Mouse (Mus musculus) hindbrain, embryonic 10.5 days (tissue): ENCODE measurements around the gene Ston1. TPM values are rescaled to one million over a fixed set of nuclear protein-coding genes. Genes with fewer than 3 reads are reported as not detected.

Source experiments
- DNase-seq: peaks from one replicate; pipeline ENCODE4 v3.0.0-alpha.2; 2017; ENCODE audit warnings: low spot score
- H3K27ac ChIP-seq: fragments of 300-500 bp; sonication (generic); 2 replicates; pipeline ENCODE4 v1.5.1; 2016; ENCODE audit warnings: mild to moderate bottlenecking, moderate library complexity
- H3K27me3 ChIP-seq: fragments of 300-500 bp; sonication (generic); 2 replicates; pipeline ENCODE4 v1.6.1; 2016; ENCODE audit warnings: mild to moderate bottlenecking; ENCODE audit not compliant: poor library complexity, insufficient read depth, severe bottlenecking
- H3K36me3 ChIP-seq: fragments of 300-500 bp; sonication (generic); 2 replicates; pipeline ENCODE4 v1.6.1; 2016; ENCODE audit warnings: mild to moderate bottlenecking, moderate library complexity
- H3K4me1 ChIP-seq: fragments of 300-500 bp; sonication (generic); replicated peaks from 2 replicates; pipeline ENCODE4 v1.6.1; 2016; ENCODE audit warnings: mild to moderate bottlenecking
- H3K4me3 ChIP-seq: fragments of 300-500 bp; sonication (generic); 2 replicates; pipeline ENCODE4 v1.5.1; 2016; ENCODE audit warnings: mild to moderate bottlenecking, moderate library complexity
- H3K9me3 ChIP-seq: fragments of 300-500 bp; sonication (generic); 2 replicates; pipeline ENCODE4 v1.6.1; 2016; ENCODE audit warnings: mild to moderate bottlenecking, moderate library complexity
- WGBS: fragments of 180-500 bp; shearing (Covaris S2); methylation state at CpG from one replicate; pipeline ENCODE4 v1.1.7; 2016; 5-methylcytosine and 5-hydroxymethylcytosine counted together
- polyA plus RNA-seq: library from polyadenylated mRNA; unstranded; fragments of >200 nt; fragmentation: Nextera tagmentation; extraction: Ambion mirVana; gene quantifications from 2 replicates; pipeline ENCODE4 v1.2.1, GENCODE M21; 2016

Gene Ston1
- polyA plus RNA-seq, 1 experiment from 2014 or later, result 1.4 TPM

GRCm38 (mm10) chr17:88596544-88597221 lies 801 bp upstream of the Ston1 start:
- peaks cover 29% of the 10 kb centered on the region for H3K4me1 ChIP-seq
- no peaks in the 10 kb centered on the region for H3K36me3 ChIP-seq
- peak overlapping the region; percentile 66 for H3K4me3 ChIP-seq
- no peaks in the 10 kb centered on the region for H3K9me3 ChIP-seq
- WGBS, result 28% methylated on average over 16 of the region's 16 CpGs
- H3K27me3 ChIP-seq, result no peaks in the 10 kb centered on the region
- no peak for DNase-seq
- peak overlapping the region; percentile 90 for H3K27ac ChIP-seq

GRCm38 (mm10) chr17:88598056-88598420 lies 554 bp downstream of the Ston1 start:
- WGBS, result 11% methylated on average over 5 of the region's 5 CpGs
- no peaks in the 10 kb centered on the region for H3K36me3 ChIP-seq
- H3K4me1 ChIP-seq, result peaks cover 29% of the 10 kb centered on the region
- DNase-seq, result no peak
- no peaks in the 10 kb centered on the region for H3K27me3 ChIP-seq
- H3K27ac ChIP-seq, result peak overlapping the region; percentile 90
- H3K4me3 ChIP-seq, result peak overlapping the region; percentile 66
- H3K9me3 ChIP-seq, result no peaks in the 10 kb centered on the region

DNA sequence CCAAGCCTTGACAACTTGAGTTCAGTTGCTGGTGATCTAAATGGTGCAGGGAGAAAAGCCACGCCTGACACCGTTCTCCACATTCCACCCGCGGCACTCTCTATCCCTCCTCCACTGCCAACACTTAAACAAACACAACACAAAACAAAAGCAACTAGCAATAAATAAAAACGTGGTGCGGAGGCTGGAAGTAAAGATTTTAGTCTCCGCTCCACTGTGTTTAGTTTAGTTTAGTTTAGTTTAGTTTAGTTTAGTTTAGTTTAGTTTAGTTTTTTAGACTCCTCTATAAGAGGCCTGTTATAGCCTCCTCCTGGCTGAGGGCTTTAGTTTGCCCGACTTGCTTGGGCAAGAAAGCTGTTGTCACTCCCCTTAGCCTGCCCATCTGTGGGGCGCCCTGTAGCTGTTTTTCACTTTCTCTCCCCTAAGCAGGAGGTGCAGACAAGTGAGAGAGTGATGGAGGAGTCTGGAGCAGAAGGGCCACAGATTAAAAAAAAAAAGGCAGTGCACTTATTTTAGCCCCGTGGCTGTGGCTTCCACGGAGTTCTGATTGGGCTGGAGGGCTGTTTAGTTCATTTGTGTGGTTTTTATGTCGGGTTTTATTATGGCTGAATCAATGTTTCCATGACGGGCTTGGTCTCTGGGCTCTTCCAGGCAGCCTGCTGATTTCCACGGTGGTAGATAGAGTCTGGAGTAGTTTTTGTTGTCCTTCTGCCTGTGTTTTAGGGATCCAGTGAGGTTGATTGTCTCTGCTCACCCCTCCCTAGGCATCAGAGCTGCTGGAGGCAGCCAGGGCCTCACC lies 1.3 kb downstream of the Ston1 start:
- no peaks in the 10 kb centered on the region for H3K9me3 ChIP-seq
- peak overlapping the region; percentile 66 for H3K4me3 ChIP-seq
- DNase-seq, result peak; percentile 10
- H3K36me3 ChIP-seq, result no peaks in the 10 kb centered on the region
- peak overlapping the region; percentile 67 for H3K27ac ChIP-seq
- H3K4me1 ChIP-seq, result peaks cover 29% of the 10 kb centered on the region
- 21% methylated on average over 14 of the region's 14 CpGs for WGBS
- no peaks in the 10 kb centered on the region for H3K27me3 ChIP-seq

DNA sequence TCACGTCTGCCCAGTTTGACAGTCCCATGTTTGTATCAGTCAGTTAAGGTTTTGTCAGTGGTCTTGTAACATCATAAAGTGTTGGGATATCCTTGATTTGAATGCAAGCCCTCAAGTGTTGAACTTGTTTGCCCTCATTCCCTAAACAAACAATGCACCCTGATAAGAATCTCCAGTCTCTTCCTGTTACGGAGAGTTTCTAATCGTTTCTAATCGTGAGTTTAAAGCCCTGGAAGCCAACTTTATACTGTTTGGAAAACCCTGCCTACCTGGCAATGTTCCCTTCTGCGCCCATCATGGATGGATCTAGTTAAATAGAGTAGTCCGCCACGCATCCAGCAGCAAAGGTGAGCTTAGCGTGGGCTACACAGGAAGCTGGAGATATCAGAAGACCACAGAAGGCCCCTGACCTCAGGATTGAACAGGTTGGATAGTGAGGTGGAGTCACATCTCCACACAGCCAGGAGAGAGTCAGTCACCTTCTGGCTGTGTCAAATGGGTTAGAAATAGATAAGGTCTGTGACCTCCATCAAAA lies 3.1 kb downstream of the Ston1 start:
- H3K36me3 ChIP-seq, result no peaks in the 10 kb centered on the region
- DNase-seq, result no peak
- H3K27ac ChIP-seq, result no peak overlapping the region
- H3K4me3 ChIP-seq, result no peak overlapping the region
- 86% methylated on average over 8 of the region's 8 CpGs for WGBS
- H3K27me3 ChIP-seq, result no peaks in the 10 kb centered on the region
- H3K9me3 ChIP-seq, result no peaks in the 10 kb centered on the region
- peaks cover 29% of the 10 kb centered on the region for H3K4me1 ChIP-seq

GRCm38 (mm10) chr17:88603943-88604342 lies 6.5 kb downstream of the Ston1 start:
- H3K4me3 ChIP-seq, result no peak overlapping the region
- no peak for DNase-seq
- H3K4me1 ChIP-seq, result peaks cover 5% of the 10 kb centered on the region
- WGBS, result 90% methylated on average over 11 of the region's 11 CpGs
- H3K36me3 ChIP-seq, result no peaks in the 10 kb centered on the region
- no peaks in the 10 kb centered on the region for H3K9me3 ChIP-seq
- no peaks in the 10 kb centered on the region for H3K27me3 ChIP-seq
- no peak overlapping the region for H3K27ac ChIP-seq

DNA sequence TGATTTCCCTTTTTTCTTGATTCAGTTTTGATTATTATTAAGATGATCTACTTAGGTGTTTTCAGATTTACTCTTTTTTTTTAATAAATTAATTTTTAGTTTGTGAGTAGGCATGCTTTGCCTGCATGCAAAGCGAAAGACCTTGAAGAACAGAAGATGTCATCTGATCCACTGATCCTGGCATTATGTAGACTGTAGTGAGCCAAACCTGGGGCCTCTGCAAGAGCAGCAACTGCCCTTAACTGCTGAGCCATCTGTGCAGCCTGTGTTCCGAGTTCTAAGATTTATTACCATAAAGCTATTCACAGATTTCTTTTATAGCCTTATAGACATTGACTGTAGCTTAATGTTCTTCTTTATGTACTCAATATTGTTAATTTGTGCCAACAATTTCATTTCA lies 8.6 kb downstream of the Ston1 start:
- no peak for DNase-seq
- WGBS, result 92% methylated on average over 2 of the region's 2 CpGs
- H3K4me3 ChIP-seq, result no peak overlapping the region
- H3K27me3 ChIP-seq, result no peaks in the 10 kb centered on the region
- no peaks in the 10 kb centered on the region; the same call in 1 of the 2 replicates for H3K4me1 ChIP-seq
- no peaks in the 10 kb centered on the region for H3K9me3 ChIP-seq
- no peaks in the 10 kb centered on the region for H3K36me3 ChIP-seq
- H3K27ac ChIP-seq, result no peak overlapping the region

- 78% methylated on average over 15 of the region's 15 CpGs for WGBS
- no peaks in the 10 kb centered on the region for H3K36me3 ChIP-seq
- DNase-seq, result no peak
- H3K4me3 ChIP-seq, result no peak overlapping the region
- no peaks in the 10 kb centered on the region for H3K9me3 ChIP-seq
- peaks cover 3% of the 10 kb centered on the region for H3K4me1 ChIP-seq
- H3K27ac ChIP-seq, result no peak overlapping the region
- no peaks in the 10 kb centered on the region for H3K27me3 ChIP-seq
These were observed 11.9 kb downstream of the Ston1 start for GRCm38 (mm10) chr17:88609361-88609760.

DNA sequence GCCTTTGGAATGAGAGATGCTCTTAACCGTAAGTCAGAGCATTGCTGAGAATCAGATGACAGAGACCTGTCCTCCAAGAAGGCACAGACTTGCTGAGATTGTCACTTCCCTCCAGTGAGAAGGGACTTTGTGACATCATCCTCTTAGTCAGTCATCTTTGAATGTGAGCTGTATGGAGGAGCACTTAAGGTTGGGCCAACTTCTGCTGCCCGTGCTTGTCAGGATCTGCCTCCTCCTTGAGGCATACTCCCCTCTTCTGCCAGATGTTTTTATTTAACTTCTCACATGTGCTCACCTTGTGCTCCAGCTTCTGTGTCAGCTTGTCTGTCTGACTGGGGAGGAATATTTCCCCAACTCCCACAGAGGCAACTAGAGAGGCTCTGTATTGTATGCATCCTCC lies 13.6 kb downstream of the Ston1 start:
- H3K27ac ChIP-seq, result no peak overlapping the region
- no peaks in the 10 kb centered on the region for H3K9me3 ChIP-seq
- peaks cover 3% of the 10 kb centered on the region for H3K4me1 ChIP-seq
- no peaks in the 10 kb centered on the region for H3K27me3 ChIP-seq
- DNase-seq, result no peak
- 68% methylated on average over 2 of the region's 2 CpGs for WGBS
- H3K4me3 ChIP-seq, result no peak overlapping the region
- H3K36me3 ChIP-seq, result no peaks in the 10 kb centered on the region

DNA sequence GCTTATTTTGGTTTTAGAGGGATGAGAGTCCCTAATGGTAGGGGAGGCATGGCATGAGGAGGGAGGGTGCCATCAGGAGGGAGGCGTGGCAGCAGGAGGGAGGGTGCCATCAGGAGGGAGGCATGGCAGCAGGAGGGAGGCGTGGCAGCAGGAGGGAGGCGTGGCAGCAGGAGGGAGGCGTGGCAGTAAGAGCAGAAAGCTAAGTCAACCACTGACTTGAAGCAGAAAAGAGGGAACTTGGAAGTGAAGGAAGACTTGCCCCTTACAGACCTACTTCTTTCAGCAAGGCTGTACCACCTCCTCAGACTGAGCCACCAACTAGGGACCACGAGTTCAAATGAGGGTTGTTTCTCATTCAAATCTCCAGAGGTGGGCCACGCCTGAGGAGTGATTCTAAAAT lies 15.7 kb downstream of the Ston1 start:
- Histone ChIP-seq H3K27me3 (no peaks in the 10 kb centered on the region), H3K36me3 (no peaks in the 10 kb centered on the region), H3K4me3 (no peak overlapping the region), H3K4me1 (peaks cover 3% of the 10 kb centered on the region), H3K27ac (no peak overlapping the region), H3K9me3 (no peaks in the 10 kb centered on the region)
- DNase-seq, result no peak
- 61% methylated on average over 6 of the region's 6 CpGs for WGBS

GRCm38 (mm10) chr17:88613721-88614120 lies 16.2 kb downstream of the Ston1 start:
- H3K27me3 ChIP-seq, result no peaks in the 10 kb centered on the region

DNA sequence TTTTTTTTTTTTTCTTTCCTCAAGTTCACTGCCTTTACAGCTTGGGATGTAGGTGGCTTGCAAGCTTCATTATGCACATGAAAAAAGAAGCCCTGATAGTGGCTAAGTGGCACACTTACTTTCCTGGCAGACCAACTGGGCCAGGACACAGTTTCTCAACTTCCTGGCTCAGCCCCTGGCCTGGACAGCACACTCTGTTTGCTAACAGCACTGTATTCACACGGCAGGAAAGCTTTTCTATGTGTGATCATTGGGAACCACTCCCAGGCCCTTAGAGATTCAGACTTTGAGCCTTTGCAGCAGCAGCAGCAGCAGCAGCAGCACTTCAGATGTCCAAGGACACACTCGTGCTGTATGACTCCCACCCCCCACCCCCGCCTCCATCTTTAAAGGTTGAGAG lies 16.8 kb downstream of the Ston1 start:
- no peaks in the 10 kb centered on the region for H3K36me3 ChIP-seq
- no peak overlapping the region for H3K4me3 ChIP-seq
- peaks cover 3% of the 10 kb centered on the region for H3K4me1 ChIP-seq
- H3K9me3 ChIP-seq, result no peaks in the 10 kb centered on the region
- no peak overlapping the region for H3K27ac ChIP-seq
- WGBS, result 70% methylated on average over 3 of the region's 3 CpGs
- no peaks in the 10 kb centered on the region for H3K27me3 ChIP-seq
- DNase-seq, result no peak

More at GRCm38 (mm10) chr17:88613721-88614120, 16.2 kb downstream of the Ston1 start:
- no peaks in the 10 kb centered on the region for H3K9me3 ChIP-seq
- no peak for DNase-seq
- no peak overlapping the region for H3K4me3 ChIP-seq
- H3K4me1 ChIP-seq, result peaks cover 3% of the 10 kb centered on the region
- H3K36me3 ChIP-seq, result no peaks in the 10 kb centered on the region
- WGBS, result 82% methylated on average over 3 of the region's 3 CpGs
- no peak overlapping the region for H3K27ac ChIP-seq

DNA sequence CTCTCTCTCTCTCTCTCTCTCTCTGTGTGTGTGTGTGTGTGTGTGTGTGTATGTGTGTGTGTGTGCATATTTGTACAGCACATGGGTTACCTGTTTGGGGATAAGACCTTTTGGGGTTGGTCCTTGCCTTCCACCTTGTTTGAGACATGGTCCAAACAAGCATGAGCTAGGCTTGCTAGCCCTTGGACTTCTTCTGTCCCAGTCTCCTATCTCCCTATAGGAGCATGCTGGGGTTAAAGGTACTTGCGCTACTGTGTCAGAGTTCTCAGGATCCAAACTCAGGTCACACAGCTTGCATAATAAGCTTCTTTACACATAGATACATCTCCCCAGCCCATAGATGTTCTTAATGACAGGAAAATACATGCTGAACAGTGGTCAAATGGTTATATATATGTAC lies 17.2 kb downstream of the Ston1 start:
- H3K27ac ChIP-seq, result no peak overlapping the region
- no peaks in the 10 kb centered on the region for H3K36me3 ChIP-seq
- WGBS, result 100% methylated on average over 1 of the region's 1 CpGs

GRCm38 (mm10) chr17:88615492-88616155 lies 18.1 kb downstream of the Ston1 start:
- no peak for DNase-seq
- no peak overlapping the region for H3K27ac ChIP-seq
- H3K27me3 ChIP-seq, result no peaks in the 10 kb centered on the region
- 91% methylated on average over 1 of the region's 1 CpGs for WGBS
- peaks cover 3% of the 10 kb centered on the region; the same call in 1 of the 2 replicates for H3K4me1 ChIP-seq
- H3K4me3 ChIP-seq, result no peak overlapping the region
- H3K9me3 ChIP-seq, result no peaks in the 10 kb centered on the region
- H3K36me3 ChIP-seq, result peaks cover 1% of the 10 kb centered on the region; the same call in 1 of the 2 replicates

More for the DNA sequence above, 17.2 kb downstream of the Ston1 start:
- Histone ChIP-seq H3K4me3 (no peak overlapping the region), H3K4me1 (peaks cover 3% of the 10 kb centered on the region; the same call in 1 of the 2 replicates), H3K9me3 (no peaks in the 10 kb centered on the region), H3K27me3 (no peaks in the 10 kb centered on the region)
- no peak for DNase-seq
